Mouse (Mus musculus): ENCODE results near the gene Ptchd1. TPM values are rescaled to one million over a fixed set of nuclear protein-coding genes. Genes with fewer than 3 reads are reported as not detected.

The Ptchd1 gene
- total RNA-seq (2021) = 1 to 10 TPM in 1 of 2 experiments, under 1 TPM in 1; 0.48 to 1.2 TPM
- long read RNA-seq, experiment 1 = 0 reads
- long read RNA-seq, experiment 2 = 0 reads

DNA sequence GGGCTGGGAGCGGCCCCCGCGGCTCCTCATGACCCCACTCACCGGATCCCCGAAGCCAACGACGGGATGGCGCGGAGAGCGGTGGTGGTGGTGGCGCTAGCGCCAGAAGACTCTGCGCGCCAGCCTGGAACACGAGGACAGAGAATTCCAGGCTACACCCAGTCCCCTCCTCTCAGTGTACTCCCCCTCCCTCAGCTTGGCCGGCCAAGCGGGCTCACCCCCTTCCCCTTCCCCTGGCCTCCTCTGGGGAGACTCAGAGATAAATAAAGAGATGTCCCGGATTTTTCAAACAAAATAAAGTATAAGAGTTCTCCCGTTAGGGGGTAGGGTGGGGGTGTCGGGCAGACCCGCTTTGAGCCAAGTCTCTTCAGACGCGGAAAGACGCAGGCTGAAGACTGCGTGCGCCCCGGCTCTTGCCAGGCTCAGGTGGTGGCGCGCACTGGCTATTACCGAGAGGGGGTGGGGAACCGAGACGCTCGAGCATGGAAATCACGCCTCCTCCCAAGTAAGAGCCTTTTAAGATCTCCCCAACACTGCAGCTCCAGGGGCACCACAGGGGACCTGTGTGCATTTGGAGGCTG lies at the start of gene Ptchd1:
Gene Ptchd1, minus strand, starts transcription at position 114 of the 581 bp plus-strand sequence.
- DNase-seq = no peak

GRCm38 (mm10) chrX:155657971-155658370 lies 34.4 kb upstream of the Ptchd1 start:
- no peak for DNase-seq

DNA sequence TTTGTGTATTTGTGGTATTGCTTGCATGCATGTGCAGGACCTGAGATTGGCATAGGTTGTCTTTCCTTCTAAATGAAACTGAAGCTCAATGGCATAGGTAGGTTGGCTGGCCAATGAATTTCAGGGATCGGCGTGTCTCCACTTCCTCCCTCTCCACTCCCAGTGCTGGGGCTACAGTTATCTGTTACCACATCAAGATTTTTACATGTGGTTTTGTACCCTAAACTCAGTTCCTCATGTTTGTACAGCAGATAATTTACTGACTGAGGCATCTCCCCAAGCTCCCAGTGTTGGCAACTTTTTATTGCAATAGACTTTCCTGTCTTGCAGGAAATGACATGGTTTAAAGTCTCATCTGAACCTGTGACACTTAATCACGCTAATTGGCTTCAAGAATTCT lies 22.4 kb upstream of the Ptchd1 start:
- no peak for DNase-seq

- DNase-seq = peak; percentile 18
Measured at GRCm38 (mm10) chrX:155643975-155644374, 20.4 kb upstream of the Ptchd1 start.

- DNase-seq = no peak
Measured at GRCm38 (mm10) chrX:155625671-155626196, 2.1 kb upstream of the Ptchd1 start.

GRCm38 (mm10) chrX:155624895-155625294 lies 1.3 kb upstream of the Ptchd1 start:
- no peak for DNase-seq

DNA sequence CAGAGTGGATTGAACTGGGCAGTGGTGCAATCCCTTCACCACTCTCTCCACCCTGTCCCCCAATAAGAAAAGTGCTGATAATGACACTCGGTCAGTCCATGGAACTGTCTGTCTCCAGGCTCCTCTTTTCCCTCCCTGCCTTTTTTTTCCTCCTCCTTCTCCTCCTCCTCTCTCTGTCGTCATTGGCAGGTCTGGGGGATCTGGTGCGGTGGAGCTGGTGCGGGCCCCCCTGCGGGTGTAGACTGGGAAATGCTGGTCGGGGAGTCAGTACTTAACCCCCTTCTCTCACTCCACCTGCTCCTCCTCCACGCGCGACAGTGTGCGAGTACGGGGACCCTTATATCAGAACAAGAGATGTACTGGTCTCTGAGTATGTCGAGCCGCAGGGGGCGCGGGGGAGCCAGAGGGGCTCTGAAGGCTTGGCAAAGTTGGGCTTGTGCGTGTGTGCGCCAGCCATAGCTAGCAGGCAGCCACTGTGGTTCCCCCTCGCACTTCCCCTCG lies 777 bp upstream of the Ptchd1 start, which contains the start of gene Gm15155:
Gene Gm15155, plus strand, starts transcription at position 401 of the 501 bp plus-strand sequence.
- no peak for DNase-seq

GRCm38 (mm10) chrX:155622961-155623599 lies 534 bp downstream of the Ptchd1 start:
- DNase-seq = no peak

GRCm38 (mm10) chrX:155622527-155622926 lies 1.1 kb downstream of the Ptchd1 start:
- DNase-seq = no peak

GRCm38 (mm10) chrX:155601196-155601595 lies 22.4 kb downstream of the Ptchd1 start:
- no peak for DNase-seq

DNA sequence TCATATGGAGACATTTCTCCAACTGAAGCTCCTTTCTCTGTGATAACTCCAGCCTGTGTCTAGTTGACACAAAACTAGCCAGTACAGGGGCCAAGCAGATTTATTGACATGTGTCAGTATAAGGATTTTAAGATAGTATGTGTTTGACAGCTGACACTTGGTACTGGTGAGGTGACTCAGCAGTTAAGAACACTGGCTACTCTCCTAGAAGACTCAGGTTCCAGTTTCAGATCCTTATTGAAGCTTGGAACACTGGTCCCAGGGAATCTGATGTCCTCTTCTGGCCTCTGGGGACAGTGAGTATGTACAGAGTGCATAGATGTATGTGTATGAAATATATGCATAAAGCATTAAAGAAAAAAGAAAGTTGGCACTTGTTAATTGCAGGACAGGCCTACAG lies 27.2 kb downstream of the Ptchd1 start:
- DNase-seq = no peak

DNA sequence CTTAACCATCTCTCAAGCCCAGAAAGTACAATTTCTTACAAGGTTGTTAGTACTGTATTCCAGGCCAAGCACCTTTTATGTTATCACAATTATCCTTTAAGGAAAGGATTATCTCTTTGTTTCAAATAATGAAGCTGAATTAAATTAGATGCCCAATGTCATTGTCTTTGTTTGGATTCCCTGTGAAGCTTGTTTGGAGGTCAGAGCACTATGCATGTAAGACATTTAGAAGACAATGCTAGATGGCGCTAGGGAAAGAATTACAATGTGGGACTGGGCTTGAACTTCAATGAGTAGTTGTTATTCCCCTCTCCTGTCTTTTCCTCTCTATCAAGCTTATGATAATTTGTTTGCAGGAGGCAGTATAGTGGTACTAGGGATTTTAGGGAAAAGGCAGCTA lies 28.9 kb downstream of the Ptchd1 start:
- DNase-seq = no peak

- no peak for DNase-seq
Measured at GRCm38 (mm10) chrX:155592467-155592866, 31.1 kb downstream of the Ptchd1 start.

DNA sequence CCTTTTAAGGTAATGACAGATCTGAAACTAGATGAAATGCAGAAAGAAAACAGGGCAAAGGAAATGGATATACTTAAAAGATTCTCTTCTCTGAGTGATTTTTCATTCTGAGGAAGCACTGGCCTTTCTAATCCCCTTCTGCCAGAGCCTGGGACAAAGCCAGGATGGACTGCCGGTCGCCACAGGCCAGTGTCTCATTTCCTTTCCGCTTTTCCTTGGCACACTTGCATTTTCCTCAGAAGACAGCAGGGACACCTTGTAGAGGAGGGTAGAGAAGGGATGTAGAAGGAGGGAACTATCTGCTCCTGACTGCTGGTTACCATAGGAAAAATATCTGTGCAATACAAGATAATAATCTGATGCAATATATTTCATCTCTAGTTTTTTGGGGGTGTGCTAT lies 32.1 kb downstream of the Ptchd1 start:
- DNase-seq = no peak

DNA sequence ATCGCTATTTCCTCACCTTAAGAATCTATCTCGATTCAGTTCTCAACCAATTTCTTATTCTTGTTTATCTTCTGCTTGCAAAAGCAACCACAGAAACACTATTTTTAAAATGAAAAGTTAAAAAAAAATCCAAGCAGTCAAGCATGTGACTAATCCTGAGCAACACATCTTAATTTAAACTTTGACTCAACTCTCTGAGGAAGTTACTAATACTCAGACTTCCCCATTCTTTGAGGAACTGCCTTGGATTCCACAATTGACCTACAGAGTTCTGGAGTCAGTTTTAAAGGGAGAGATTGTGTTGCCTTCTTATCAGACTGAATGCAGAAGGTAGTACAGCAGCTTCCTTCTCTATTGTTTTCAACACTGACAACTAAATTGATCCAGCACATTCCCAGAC lies 39.0 kb downstream of the Ptchd1 start:
- no peak for DNase-seq

DNA sequence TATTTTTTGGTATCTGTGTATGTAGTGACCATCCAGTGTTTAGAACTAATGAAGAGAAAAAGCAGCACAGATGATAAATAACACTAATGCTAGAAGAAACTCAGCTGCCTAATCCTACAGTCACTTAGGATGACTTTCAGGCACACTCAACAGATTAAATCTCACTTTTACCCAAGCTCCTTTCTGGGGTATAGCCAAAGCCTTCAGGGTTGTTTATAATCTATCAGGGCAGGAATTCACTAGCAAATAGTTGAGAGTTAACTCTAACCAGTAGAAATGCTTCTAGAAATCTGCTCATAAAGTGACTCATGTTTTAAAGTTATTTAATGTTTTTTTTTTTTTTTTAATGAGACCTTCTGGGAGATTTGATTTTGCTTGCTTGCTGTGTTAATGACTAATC lies 43.8 kb downstream of the Ptchd1 start:
- DNase-seq = no peak

DNA sequence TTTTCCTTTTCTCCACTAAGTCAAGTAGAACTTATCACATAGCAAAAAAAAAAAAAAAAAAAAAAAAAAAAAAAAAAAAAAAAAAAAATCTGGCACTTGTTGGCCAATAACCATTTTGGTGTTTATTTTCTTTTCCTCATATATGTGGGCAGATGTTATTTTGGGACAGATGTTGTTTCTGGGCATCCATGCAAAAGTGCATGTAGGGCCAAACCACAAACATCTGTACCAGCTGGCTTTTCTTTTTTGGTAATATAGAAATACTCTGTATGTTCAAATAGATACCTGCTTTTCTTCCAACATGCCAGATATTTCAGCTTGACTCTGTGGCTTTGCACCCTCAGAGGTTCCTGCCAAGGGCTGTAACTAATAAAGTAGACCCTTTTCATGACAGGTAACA lies 51.2 kb downstream of the Ptchd1 start:
- no peak for DNase-seq

DNA sequence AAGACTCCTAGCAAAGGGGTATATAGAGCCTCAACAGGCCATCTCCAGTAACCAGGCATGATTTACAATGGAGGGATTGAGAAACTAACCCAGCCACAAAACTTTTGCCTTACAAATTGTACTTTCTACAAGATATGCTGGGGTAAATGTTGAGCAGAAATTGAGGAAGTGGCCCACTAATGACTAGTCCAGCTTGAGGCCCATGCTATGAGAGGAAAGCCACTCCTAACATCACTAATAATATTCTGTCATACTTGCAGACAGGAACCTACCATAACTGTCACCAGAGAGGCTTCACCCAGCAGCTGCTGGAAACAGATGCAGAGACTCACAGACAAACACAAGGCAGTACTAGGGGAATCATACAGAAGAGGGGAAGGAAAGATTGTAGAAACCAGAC lies 79.8 kb downstream of the Ptchd1 start:
- DNase-seq = no peak

Other genes with a start within 250 kb of the Ptchd1 start
- not detected for gene Gm15155, start 927 bp upstream of the Ptchd1 start, total RNA-seq (2021)

All from adrenal gland, postnatal 10 days (tissue).